Mouse (Mus musculus) right cerebral cortex, postnatal 25 days (tissue): Measurements from ENCODE around the gene Misp.
A peak's percentile ranks its signal among the peaks of the same experiment; 100 is the strongest.

Experiments used
- DNase-seq: peaks from one replicate; pipeline ENCODE4 v3.0.0; 2022

Gene Misp

DNA sequence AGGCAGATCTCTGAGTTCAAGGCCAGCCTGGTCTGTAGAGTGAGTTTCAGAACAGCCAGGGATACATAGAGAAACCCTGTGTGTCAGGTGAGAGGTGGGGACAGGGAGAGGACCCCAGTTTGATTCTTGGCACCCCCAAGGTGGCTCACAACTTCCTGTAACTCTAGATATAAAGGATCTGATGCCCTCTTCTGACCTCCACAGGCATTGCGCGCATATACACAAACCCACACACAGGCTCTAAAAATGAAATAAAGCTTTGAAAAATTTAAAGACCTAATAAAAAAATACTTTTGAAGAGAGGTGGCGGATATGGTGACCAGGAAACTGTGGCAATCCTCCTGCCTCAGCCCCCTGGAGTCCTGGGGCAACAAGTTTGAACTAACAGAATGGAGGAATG, 24.9 kb upstream of the Misp start:
- DNase-seq: no peak

DNA sequence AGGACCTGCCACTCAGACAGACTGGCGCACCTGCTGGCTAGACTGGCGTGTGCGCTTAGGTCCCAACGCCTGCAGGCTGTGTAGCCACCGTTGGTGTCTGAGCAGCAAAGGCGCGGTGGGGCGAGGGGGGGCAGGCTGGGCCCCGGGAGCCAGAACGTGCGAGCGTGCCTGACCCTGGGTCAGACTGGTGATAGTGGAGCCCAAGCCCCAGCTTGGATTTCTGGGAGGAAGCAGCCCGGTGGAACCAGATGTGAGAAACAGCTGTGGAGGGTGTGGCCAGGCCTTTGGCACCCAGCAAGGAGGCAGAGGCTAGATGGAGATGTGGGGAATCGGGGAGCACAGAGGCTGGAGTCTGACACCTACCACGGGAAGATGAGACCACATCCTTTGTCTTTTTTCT, 23.5 kb upstream of the Misp start:
- DNase-seq: no peak

DNA sequence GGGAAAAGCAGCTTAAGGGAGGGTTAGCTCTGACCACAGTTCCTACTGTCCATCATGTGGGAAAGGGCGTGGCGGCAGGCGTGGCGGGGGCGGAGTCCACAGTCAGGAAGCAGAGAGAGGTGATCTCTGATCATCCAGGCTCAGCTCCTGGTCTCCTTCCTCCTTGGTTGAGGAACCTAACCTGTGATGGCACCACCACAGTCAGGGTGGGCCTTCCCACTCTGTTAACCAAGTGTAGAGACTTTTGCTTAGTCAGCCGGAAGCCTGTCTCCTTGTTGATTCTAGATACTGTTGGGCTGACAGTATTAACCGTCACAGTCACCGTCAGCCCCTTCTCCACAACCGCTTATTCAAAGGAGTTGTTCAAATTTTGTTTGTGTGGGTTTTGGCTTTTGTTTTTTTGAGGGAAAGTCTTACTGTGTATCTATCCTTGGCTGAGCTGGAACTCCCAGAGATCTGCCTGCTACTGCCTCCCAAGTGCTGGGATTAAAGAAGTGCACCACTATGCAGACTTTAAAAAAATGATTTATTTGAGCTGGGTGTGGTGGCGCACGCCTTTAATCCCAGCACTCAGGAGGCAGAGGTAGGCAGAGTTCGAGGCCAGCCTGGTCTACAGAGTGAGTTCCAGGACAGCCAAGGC, 22.4 kb upstream of the Misp start:
- no peak for DNase-seq

DNA sequence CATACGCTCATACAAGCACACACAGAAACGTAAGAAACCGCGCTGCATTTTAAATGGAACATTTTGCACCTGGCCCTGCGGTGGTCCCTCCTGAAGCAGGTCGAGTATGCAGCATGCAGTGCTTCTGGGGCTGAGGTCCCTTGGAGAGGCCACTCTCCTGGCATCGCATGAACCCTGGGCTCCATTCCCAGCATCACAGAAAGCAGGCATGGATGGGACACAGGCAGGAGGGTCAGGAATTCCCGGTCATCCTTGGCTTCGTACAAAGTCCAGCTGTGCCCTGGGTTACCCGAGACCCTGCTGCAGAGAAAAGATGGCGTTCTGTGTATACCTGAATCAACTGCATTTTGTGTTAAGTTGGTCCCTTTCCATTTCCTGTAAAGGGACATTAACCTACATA, 20.3 kb upstream of the Misp start:
- DNase-seq: no peak

DNA sequence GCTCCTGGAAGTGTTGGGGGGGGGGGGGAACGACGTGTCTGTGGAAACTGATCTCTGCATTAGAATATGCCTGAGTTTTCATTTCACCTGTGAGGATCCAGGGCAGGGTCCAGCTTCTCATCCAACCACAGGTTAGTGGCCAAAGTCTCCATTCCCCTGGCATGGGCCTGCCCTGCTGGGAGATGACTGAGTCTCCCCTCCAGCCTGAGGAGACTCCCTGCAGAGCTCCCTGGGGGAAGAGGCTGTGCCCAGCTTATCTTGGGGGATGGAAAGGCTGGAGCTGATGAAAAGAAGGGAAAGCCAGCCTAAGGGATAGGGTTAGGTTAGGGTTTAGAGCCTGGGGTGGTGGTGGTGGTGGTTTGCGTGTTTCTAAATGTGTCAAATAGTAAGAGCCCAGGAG, 19.0 kb upstream of the Misp start:
- DNase-seq: no peak

DNA sequence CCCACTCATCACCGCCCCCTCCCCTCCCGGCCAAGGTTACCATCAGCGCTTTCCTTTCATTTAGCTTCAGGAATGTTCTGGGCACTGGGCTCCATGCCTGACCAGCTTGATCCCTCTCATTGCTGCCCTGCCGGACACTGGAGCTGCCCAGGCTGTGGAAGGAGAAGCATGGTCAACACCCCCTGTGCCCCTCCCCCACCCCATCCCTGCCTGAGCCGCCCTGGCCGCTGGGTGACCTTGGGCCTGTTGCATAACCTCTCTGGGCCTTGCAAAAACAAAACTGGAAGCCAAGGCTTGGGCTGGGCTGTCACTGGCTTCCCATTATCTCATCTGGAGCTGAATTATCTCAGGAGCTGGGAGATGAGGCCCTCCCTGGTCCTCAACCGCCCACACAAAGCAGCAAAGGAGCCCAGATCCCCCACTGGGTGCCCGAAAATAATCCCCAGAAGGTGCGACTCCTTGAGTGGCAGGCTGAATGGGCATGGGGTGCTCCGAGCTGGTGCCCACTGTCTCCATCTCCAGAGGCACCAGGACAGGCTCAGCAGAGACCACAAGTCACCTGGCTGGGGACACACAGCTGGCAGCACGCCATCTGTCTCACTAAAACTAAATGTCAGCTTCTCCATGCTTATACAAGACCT, 18.3 kb upstream of the Misp start:
- DNase-seq: peak; percentile 55

DNA sequence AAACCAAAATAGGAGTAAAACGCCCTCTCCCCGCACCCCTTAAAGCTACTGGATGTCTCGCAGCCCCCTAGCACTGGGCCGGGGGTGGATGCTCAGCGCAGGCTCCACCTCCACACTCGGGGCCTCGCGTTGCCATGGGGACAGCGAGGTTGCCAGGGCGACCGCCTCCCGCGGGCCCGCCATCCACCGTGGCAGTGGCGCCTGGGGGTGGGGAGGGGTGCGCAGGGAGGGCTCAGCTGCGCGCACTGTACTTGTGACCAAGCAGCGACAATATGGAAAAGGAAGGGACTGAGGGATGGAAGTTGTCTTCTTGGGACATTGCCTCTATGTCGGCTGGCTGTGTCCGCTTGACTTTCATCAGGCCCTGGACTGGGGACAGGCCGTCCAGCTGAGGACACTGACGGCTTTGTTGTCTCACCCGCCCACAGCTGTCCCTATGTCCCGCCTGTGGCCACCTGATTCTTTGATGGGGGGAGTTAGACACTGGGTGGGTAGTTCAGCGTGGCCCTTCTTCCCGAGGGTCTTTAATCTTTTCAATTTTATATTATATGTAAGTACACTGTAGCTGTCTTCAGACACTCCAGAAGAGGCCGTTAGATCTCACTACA, 17.0 kb upstream of the Misp start:
- peak; percentile 97 for DNase-seq

DNA sequence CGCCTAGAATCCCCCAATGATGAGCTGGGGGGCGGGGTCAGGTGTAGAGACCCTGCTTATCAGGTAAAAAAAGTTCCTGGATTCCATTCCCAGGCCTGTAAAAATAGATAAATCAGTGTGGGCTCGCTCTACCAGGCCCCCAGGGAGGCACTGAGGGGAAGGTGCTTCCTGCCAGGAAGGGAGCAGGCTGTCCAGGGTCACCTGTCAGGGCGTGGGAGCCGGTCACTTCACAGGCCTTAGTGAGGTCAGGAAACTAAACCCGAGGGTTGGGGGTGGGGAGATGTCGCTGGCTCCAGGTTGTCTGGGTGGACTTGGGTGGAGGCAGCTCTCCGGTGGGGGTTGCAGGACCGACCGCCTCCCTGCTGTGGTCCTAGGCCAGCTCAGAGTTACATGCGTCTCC, 15.2 kb upstream of the Misp start:
- no peak for DNase-seq

DNA sequence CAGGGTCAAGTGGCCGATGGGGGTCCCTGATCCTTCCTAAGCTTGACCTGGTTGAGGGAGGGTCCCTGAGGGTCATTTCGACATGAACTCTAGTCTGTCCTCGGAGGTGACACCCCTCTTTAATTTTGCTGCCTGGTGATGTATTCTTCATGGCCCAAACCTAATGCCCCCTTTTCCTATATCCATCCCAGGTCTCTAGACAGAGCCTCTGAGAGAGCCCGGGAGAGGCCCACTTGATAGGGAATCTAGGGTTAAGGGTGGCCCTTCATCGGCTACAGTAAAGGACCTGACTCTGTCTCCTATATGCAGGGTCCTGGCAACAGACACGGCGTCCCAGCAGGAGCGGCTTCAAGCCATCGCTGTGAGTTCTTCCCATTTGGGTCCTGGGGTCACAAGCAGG, 14.5 kb upstream of the Misp start:
- no peak for DNase-seq

DNA sequence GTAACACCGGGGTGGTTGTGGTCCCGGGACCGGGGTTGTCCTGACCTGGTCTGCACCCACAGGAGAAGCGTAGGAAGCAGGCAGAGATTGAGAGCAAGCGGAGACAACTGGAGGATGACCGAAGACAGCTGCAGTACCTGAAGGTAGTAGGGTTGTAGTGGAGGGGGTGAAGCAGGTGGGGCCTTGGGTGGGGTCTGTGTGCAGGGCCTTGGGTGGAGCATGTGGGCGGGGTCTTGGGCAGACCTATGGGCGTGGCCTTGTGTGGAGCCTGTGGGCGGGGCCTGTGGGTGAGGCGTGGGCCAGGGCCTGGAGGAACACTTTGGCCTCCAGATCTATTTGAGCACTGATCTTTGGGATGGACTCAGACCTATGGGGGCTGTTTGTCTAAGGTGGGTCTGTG, 13.8 kb upstream of the Misp start:
- DNase-seq: no peak

DNA sequence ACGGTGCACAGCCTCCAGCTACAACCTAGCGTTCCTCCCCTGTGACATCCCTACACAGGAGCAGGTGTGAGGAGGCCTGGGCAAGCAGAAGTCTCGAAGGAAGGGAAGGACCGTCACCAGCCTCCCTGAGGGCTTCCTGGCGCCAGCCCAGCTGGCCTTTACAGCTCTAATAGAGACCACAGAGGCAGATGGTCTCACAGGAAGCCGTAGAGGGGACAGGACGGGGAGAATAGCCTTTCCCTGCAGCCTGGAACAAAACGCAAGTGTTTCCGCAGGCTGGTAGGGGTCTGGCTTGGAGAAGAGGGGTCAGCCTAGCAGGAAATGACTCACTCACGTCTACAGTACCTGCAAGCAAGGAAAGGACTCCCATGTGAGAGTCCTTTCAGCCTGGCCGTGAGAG, 13.0 kb upstream of the Misp start:
- no peak for DNase-seq

DNA sequence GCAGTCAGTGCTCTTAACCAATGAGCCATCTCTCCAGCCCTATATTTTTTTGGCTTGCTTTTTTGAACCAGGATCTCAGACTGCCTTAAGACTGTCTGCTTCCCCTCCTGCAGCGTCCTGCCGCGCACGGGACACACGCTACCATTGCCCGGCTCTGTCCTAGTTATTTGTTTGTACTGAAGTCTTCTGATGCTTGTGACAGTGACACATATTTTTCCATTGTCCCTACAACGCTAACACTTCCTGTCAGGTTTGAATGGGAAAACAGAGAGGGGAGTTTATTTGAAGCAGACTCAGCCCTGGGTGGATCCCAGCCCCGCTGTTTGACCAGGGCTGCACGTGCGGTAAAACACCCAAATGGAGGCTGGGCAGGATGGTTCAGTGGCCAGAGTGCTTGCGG, 12.1 kb upstream of the Misp start:
- DNase-seq: no peak

DNA sequence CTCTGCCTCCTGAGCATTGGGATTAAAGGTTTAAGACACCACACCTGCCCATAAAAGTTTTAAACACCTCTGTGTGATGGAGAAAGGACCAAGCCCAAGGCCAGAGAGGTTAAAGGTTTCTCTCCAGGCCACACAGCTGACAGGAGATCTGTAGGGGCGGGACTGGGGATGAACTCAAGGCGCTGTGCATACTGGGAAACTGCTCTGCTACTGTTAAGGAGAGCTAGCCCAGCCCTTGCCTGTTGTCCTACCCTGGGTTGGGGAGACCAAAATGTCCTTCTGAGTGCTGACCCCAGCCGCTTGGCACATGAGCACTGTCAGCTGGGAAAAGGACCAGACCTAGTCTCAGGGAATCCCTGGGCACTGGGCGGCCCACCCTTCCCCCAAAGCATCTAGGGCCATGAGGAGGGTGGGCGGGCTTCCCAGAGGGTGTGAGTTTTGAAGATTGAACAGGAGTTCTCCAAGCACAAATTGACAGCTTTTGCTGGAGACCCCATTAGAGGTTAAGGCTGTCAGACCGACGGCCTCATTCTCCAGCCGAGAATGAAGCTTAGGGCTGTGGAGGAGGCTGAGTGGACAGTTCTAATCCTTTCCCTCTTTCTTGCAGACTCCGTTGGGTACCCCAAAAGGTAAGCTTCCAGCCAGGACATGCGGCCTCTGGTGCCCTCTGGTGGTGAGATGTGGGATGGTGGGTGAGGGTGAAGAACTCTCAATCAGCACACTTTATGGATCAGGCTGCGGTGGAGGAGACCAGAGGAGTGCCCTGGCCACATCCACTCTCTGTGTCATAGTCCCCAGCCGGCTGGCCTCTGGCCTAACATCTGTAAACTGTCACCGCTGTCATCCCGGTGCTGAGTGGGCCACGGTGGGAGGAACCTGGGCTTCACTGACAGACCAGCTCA, 8.8 kb upstream of the Misp start:
- peak; percentile 84 for DNase-seq

DNA sequence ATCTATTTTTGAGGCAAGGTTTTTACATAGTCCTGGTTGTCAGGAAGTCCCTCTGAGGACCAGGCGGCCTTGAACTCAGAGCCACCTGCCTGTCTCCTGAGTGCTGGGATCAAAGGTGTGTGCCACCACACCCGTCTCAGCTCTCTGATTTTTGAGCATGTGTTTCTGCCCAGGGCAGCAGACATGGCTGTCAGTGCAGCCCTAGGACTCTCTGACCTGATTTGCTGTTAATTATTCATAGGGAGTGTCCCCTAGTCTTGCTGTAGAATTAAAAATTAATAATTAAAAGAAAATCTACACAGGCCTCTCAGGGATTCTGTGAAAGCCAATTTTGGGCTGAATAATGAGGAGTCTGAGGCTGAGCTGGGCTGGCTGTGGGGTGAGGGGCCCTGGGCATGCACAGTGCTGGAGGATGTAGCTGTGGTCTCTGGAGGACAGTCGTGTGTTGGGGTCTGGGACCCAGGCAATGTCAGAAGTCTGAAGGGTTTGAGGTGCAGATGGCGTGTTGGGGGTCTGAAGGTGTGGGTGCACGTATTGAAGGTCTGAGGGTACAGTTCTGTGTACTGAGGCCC, 6.4 kb upstream of the Misp start:
- no peak for DNase-seq

DNA sequence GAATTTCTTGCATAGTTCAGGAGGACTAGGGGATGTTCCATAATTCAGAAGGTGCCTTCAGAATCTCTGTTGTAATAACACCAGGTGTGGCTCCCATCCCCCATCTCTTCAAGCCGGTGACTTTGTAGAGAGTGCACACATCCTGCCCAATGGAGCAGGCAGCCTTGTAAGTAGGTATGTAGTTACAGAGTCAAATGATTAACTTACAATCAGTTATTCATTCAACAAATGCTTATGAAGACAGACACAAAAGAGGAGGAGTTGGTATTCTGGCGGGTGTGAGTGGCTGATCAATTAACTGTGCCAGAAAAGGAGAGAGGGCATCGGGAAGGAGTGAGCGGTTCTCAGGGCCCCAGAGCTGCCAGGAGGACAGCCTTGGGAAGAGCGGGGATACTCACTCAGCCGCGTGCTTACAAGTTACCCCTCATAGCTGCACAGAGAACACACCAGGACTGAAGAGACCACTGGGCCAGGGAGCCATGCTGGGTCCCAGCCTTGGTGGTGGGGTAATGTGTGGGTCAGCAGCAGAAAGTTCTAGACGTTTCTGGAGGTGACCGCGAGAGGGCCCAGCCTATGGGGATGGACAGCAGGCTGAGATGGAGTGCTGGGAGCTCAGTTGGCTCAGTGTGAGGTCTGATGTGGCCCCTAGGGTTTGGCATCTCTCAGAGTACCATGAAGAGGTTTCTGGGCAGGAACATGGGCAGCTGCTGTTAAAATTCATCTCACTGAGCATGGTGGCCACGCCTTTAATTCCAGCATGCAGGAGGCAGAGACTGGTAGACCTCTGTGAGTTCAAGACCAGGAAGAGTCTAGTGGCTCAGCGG, 4.9 kb upstream of the Misp start:
- no peak for DNase-seq

DNA sequence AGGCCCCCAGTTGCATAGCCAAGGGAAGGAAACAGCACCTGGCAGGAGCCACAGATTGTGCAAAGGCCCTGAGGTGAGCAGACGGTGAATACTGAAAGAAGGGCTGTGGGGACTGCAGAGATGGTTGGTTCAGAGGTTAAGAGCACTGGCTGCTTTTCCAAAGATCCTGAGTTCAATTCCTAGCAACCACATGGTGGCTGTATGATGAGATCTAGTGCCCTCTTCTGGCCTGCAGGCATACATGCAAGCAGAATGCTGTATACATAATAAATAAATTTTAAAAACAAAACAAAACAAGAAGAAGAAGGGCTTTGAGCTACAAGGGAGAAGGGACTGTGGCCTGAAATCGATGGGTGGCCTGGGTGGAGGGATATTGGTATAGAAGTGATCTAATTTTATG, 3.7 kb upstream of the Misp start:
- DNase-seq: no peak

DNA sequence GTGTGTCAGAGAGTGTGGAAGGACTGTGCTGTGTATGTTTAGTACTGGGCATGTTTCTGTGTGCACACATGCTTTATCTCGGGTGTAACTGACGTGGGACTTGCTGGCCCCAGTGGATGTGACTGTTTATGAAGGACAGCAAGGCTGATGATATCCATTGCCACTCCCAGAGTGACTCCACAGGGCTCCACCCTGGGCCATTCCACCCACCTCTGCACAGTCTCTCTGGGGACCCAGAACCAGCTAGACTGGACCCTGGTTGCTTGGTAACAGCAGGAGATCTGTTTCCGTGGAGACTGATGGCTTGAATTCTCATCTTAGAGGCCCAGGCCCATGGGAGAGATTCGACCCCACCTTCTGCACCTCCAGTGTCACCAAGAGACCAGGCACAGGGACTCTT, 2.6 kb upstream of the Misp start:
- DNase-seq: no peak

DNA sequence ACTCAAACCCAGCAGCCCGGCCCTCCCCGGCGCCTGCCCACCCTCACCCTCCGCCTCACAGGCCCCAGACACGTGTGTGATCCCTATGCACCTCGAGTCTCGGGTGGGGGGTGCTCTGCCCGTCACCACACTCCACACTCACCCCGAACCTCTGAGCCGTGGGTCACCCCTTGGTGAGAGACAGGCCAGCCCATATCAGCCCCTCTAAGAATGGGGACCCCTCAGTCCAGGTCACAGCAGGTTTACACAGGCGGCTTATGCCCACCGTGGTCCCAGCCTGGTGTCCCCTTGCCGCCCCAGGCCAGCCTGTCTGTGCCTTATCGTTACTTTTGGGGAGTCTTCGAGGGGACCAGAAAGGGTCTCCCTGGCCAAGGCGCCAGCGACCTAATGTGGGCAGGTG, 1.2 kb upstream of the Misp start:
- DNase-seq: no peak

DNA sequence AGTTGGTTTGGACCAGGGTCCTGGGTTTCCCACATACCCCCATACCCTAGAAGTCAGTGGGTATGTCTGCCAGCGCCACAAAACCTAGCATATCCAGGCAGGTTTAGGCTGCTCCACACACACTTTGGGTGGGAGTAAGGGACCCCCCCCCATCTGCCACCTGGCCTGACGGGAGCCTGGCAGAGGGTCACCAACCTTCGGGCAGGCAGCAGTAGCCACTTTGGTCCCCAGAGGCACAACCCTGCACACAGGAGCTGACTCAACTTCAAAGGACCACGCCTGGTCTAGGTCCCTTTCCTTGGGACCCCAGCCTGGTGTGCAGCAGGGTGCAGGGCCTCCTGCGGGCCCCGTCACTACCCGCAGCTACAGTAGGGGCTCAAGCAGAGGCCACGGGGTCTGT, 512 bp upstream of the Misp start:
- no peak for DNase-seq

DNA sequence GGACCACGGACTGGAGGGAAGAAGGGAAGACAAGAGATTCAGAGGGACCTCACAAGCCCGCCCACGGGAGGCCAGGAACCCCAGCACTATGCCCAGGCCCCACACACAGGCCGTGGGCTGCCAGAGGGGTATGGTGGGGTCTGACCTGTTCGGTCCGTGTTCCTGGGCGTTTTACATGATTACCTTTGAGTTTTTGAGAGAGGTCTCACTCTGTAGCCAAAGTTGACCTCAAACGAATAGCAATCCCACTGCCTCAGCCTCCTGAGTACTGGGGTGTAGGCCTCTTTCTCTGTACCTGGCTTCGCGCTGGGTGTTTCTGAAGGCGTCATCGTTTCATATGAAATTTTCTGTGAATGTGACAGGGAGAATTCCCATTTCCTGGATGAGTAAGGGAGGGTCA, 942 bp downstream of the Misp start:
- no peak for DNase-seq

DNA sequence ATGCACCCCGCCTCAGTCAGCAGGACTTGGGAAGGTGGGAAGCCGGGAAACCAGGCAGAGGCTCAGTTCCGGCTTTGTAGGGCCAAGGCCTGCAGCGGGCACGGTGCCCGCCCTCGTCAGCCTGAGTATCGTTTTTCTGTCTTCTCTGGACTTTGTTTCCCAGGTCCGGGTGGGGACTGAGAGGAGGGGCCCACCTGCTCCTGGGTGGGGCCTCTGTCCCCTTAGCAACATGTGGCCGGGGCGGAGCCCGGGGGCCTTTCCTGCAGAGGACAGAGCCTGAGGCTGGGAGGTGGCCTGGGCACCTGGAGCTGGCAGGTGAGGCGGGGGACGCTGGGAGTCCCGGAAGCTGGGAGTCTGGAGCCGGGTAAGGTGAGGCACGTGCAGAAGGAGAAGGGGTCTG, 1.6 kb downstream of the Misp start:
- no peak for DNase-seq

DNA sequence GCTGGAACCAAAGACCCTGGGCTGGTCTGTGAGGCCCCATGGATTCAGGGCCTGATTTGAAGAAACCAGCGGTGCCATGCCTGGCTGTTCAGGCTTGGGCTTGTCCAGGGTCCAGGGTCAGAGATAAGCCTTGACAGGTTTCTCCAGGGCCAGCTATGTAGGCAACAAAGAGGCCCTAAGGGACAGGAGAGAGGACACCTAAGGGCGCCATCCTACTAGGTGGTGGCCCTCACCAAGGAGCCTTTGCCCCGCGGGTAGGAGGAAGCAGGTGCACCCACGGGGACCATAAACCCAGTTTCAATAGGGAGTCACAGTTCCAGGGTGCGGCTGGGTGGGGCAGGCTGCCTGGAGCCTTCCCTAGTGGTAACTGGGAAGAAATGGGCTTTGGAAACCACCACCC, 2.2 kb downstream of the Misp start:
- DNase-seq: no peak

DNA sequence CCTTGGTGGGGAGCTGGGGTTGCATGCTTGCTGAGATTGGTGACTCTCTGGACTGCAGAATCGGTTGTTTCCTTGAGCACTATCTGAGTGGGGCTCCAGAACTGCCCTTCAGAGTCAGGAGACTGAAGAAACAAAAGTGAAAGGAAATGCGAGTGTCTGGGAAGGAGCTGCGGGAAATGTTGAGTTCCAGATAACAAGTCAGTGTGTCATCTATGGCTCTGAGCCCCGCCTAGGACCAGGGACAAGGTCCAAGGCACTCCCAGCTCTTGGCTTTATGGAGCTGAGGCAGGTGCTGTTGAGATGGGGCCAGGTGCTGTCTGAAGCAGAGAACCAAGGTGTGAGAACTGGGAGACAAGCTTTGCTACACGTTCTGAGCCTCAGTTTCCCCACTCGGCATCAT, 3.6 kb downstream of the Misp start:
- no peak for DNase-seq
